Mouse (Mus musculus) WW6 (cell line): ENCODE results near the gene Naaa.

Experiments used
- DNase-seq: peaks from one replicate; pipeline ENCODE4 v3.0.0-alpha.2; 2013; ENCODE audit warnings: low read depth, low spot score

The Naaa gene

DNA sequence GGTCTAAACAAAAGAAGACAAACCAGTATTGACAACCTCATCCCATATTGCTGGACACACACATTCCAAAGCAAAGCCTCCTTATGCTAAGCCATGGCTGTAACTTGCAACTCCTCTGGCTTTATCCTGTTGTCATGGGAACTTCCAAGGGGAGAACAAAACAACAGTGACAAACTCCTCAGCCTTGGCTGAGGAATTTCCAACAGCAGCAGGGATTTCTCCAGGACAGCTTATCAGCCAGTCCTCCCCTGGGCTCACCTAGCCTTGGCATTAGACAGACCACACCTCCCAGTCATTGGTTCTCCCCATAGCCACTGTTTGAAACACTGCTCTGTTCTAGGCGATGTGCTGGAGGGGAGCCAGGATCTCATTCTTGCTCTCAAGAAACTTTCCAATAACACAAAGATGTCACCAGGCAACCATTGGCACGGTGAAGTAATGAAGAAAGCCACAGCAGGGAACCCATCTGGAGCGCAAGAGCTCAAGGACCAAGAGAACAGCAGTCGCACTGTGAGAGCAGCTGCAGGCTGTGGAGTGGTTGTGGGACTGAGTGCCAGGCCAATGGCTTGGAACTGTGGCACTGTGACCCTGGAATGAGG, 14.1 kb downstream of the Naaa start:
- no peak for DNase-seq

DNA sequence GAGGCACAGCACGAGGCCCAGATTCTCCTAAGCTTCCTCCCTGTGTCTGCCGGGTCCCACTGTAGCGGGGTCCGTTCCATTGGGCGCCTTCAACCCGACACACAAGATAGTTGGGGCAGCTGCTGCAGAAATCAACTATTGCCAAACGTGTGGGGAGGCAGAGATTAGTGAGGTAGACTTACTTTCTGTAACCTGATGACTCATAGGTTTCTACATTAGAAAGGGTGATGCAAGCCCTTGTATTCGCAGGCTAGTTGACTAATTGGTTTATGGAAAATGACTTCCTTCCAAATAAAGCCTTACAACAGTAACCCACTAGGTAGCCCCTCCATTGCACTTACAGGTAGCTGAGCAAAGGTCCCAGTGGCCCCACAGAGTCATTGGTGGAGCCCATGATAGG, 15.3 kb downstream of the Naaa start:
- DNase-seq, result no peak

DNA sequence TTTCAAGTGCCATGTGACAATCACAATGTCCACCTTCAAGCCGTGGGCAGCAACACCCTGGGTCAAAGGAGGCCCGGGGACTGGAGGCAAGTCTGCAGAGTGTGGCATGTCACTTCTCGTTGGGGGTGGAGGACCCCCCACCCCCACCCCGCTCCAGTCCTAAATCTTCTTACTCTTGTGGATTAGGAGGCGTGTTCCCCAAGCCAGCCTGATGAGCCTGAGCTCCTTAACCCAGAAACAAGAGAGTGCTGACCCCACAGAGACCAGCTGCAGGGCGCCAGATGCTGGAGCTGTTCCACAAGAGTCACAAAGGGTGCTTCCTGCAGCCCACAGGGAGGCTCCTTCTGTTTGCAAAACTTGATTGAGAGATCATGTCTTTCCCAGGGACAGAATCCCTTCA, 21.8 kb downstream of the Naaa start, which contains the start of gene Ppef2:
TSS of gene Ppef2 (minus strand) at position 61 of the 400 bp plus-strand sequence.
- no peak for DNase-seq

DNA sequence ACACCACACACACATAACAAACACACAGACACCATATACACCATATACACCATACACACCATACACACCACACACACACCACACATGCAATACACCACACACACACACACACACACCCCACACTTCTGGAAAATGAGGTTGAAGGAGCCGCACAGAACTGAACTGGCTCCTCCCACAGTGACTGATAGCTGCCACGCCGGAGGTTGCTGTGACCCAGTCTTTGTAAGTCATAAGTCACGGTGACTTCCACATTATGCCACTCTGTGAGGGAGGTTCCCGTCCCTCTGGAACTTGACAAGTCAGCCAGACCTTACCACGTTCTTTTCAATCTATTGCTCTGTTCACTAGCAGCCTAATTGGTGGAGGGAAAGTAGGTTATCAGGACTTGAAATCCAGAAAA, 23.5 kb downstream of the Naaa start:
- no peak for DNase-seq

DNA sequence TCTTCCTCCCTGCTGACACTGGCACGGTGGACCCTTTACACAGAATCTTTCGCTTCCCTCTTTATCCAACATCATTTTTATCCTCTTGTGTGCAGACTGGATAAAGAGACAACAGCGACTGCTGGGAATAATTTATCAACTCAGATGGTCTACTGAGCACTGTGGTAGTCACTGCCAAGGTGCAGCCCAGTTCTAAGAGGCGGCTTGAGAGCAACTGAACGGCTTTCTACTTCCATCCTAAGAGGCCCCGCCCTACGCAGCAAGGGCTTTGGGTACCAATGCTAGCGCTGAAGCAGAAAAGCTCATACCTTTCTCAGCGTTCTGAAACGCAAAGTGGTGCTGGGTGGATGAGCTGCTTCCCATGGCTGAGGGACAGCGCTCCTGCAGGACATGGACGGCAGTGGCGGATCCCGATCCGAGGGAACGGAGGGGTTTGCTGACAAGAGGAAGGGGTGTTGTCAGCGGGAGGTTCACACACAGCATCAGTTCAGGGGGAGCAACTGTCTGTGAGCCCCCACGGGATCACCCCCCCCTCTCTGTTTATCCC, 25.1 kb downstream of the Naaa start:
- no peak for DNase-seq

DNA sequence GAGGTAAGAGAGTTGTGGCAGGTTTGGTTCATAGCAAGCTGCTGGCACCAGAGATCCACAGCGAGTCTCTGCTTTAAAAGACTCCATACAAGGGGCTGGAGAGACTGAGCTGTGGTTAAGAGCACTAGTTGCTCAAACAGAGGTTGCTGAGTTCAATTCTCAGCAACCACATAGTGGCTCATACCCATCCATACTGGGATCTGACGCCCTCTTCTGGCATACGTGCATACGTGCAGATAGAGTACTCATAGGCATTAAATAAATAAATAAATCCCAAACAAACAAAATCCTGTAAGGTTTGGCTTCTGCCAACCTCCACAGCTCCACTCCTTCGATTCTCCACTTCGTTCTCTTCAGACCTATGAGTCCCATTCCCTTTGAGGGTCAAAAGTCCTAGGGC, 25.9 kb downstream of the Naaa start:
- DNase-seq, result no peak

DNA sequence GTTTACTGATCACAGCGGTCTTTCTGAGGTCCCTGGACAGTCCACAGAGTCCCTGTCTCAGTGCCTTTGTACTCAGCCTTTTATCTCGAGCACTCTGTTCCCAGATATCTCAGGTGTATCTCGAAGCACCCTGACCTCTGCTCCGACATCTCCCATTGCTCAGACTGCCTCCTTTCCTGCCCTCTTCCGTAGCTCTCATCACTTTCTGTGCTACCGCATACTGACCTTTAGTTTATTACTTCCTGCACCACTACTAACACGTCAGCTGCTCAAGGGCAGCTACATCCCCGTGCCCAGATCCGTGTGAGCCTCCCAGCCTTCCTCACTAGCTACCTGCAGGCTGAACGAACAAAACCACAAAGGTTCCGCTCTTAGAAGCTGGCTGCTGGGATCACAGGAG, 29.4 kb downstream of the Naaa start:
- no peak for DNase-seq

DNA sequence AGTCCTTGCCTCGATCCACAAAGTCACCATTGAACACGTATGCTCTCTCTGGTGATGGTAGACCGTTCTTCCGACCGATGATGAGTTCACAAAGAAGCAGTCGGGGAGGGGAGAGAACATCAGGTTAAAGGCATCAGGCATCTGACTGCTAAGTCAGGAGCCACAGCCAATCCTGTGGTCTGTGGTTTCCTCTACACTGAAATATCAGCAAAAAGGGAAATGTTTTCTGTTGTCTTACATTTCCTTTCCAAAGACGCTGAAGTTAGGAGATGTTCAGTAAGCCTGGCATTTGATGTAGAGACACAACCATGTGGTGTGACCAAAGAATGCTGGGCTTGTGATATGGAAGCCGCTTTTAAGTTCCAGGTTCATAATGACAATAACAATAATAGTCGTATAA, 32.5 kb downstream of the Naaa start:
- DNase-seq, result no peak

DNA sequence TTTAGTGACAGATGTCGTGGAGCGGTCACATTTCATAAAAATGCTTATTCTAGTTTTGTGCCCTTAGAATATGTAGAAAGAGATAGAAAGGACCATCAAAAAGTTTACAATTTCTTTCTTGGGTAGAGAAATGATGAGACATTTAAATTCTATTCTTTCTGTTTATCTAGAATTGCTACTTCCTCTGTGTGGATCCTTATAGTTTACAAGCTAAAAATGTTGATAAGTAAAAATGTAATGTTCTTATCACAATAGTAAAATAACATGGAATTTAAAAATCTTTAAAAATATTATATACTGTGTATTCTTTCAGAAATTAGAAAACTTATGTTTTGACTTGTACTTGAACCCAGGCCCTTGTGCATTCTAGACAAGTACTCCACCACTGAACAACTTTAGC, 33.1 kb downstream of the Naaa start:
- no peak for DNase-seq

DNA sequence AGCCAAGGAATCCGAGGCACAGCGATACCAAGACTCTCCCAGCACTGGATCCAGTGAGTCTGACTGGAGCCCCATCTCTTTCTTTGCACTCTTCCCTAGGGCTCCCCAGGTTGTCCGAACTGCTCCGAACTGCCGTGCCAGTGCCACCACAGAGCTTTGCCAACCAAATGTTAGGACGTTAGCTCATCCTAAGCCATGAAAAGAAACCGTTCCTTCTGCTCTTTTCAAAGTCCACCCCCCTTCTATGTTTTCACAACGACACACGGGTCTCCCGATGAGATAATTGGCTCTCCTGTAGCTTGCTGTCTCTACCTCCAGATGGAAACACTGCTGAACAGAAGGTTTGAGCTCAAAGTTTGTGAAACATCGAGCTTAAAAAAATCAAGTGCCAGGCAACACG, 37.2 kb downstream of the Naaa start:
- DNase-seq, result no peak

DNA sequence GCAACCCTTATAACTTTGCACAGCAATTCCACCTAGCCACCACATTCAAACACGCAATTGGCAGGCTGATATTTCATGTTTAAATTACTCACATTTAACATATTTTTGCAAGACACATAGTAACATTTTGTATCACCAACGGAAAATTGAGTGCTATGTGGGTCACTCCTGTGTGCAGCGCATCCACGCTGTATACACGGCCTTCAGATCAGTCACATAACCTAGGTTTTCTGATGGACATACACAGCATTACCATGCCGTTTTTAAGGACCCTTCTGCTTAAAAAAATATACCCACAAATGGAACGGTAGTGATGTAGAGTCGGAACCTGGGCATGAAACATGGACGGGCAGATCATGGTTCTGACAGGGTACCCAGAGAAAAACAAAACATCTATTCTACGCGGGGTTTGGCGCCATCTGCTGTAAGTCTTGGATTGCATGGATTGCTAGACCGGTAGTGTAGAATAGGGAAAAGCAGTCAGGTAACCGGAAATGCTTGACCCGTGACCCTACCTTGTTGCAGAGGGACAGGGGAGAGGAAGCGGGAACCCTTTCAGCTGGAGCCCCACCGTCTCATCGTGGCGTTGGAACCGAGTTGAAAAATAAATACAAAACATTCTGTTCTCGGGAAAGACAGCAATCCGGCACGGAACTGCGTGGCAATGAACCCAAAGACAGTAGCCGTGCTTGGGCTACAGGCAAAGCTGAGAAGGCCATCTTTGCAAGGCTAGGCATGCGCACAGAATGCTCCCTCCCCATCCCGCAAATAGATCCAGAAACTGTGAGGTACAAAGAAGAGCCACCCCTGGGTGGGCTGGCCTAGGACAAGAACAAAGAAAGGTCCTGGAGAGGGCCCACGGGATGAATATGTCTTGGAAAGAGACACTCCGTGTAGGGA, 38.4 kb downstream of the Naaa start:
- DNase-seq, result no peak

DNA sequence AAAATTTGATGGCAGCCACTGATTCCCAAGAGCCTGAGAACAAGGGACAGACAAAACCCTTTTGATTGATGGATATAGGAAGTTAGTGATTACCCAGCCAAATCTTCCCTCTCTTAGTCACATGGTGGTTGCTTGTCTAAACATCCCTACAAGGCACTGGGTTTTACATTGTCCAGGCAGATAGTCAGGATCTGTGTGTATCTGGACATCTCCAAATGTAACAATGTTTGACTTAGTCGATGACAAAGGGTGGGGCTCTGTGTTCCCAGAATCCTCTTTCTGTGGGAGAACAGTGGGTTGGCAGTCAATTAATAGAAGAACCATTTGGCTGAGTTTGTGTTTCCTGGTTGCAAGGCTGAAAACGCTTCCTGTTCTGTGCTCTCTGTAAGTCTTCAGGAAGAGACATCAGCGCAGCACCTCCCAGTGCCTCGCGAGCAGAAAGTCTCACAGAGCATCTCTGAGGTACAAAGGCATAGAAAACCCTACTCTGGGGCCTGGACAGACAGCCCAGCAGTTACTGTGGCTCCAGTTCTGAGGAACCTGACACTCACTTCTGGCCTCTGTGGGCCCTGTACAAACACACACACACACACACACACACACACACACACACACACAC, 42.9 kb downstream of the Naaa start:
- no peak for DNase-seq

DNA sequence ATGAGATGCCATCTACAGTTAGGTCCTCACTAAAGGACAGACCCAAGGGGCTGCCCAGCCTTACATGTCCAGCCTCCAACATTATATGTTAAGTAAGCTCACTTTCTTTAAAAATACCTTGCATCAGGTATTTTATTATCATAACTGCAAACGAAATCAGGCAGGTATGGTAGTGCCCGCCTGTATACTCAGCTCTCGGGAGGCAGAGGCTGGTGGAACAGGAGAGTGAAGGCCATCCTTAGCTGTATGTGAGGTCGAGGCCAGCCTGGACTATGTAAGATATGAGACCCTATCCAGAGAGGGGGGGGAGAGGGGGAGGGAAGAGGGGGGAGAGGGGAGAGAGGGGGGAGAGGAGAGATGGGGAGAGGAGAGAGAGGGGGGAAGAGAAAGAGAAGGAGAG, 44.6 kb downstream of the Naaa start:
- no peak for DNase-seq

DNA sequence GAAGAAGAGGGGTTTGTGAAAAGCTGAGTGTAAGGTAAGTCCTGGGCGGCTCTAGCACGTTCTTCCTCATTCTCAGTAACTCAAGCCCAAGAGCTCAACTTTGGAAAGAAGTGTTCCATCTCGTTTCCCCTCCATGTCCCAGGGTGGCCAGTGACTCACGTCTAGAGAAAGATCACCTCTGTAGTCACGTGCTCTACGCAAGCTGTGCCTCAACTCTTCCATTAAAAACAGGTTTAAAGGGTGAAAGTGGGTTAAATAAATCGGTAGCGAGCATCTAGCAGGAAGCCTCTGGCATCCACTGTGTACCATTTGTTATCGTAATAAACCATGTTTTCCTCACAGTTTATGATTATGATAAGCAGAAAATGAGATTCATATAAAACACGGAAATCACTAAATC, 46.1 kb downstream of the Naaa start:
- no peak for DNase-seq

DNA sequence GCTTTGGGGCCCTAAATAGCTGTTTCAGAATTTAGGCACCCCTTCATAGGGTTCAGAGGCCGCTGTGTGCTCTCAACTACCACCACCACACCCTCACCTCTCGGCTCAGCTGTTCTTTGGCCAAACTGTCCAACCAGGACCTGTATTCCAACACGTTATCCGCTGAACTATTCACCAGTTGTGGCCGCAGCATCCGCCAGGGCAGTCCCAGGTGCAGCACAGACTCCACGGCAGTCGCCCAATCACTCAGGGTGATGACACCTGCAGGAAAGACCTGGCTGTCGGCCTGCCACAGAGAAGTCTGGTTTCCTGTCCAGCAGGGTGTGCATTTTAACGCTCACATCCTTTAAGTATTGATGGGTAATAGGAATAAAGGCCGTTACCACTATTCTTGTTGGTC, 47.7 kb downstream of the Naaa start:
- no peak for DNase-seq

DNA sequence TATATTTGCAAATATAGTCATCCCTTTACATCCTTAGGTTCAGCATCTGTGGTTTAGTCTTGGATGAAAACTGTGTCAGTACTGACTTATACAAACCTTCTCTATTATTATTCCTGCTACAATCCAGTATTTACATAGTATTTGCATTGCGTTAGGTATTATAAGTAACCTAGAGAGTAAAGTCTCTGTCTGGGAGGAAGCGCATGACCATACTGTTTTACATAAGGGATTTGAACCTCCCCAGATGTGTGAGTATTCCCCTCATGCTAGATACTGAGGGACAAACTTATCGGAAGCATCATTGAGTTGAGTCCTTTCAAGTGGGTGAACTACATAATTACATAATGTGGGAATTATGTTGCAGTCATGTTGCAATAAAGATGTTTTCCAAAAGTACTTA, 48.5 kb downstream of the Naaa start:
- DNase-seq, result no peak

DNA sequence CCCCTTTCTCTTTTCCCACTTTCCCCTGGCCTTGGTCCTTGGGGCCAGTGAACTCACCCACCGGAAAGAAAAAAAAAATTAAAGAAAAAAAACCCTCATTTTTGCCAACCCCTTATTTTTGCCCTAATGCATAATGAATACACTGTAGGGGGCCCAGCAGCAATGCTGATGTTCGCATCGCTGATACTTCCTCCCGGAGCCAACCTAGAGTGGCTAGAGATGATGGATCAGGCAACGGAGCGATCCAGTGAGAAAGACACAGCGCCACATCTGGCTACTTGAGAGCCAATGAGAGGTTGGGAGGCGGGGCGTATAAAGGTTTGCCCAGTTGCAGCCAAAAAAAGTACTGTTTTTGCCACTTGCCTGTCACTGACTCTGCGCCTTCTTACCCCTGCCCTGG, 49.2 kb downstream of the Naaa start:
- no peak for DNase-seq

DNA sequence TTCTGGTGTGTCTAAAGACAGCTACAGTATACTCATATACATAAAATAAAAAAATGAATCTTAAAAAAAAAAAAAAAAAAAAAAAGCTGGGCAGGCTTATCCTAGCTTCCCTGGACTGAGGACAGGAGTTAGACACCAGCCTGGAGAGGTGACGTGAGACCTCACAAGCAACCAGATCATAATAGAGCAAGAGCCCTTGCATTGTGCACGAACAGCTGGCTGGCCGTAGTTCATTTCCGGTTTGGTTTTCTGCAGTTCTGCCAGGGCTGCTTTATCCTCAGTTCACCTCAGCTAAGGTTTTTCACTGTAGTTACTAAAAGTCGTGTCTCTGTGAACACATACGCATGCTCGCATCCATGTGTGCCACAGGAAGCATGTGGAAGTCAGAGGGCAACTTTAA, 50.2 kb downstream of the Naaa start:
- no peak for DNase-seq

DNA sequence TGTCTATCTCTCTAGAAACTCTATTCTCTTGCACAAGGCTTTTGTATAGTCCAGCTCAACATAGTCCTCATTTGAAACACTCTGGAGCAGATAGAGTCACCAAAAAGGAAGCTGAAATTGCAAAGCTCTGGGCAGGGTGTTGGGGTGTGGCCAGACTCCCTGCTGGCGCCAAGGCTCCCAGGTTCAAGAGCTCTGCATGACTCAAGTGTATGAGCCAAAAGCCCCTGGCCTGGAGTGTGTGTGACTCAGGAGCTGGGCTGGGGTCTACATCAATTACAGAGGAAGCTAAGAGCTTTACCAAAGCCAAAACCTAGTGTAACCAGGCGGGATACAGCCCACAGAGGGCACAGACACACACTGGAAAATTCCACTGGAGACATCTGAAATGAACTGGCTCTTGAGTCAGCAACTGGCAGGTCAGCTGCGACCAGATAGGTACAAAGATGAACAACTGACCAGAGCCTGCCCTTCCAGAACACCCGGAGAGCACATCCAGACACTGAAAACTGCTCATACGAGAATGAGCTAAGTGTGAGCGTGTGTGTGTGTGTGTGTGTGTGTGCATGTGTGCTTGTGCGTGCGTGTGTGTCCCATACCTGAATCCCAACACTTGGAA, 57.6 kb downstream of the Naaa start:
- DNase-seq, result no peak

DNA sequence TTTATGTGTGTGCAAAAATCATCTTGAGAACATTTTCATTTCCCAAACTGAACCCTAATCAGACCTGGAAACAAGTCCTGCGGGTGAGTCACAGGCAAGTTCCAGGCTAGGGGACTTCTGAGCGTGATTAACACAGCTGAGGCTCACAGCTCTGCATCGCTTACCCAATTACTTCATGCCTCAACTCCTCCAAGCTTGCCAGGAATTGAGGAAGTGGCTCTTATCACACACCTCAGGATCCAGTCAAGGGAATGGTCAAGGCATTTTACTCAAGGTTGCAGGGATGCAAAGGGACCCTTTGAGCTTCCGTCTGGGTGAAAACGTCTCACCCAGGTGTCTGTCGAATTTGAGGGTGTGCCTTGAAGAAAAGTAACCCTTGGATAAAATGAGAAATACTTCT, 58.1 kb downstream of the Naaa start:
- DNase-seq, result no peak

DNA sequence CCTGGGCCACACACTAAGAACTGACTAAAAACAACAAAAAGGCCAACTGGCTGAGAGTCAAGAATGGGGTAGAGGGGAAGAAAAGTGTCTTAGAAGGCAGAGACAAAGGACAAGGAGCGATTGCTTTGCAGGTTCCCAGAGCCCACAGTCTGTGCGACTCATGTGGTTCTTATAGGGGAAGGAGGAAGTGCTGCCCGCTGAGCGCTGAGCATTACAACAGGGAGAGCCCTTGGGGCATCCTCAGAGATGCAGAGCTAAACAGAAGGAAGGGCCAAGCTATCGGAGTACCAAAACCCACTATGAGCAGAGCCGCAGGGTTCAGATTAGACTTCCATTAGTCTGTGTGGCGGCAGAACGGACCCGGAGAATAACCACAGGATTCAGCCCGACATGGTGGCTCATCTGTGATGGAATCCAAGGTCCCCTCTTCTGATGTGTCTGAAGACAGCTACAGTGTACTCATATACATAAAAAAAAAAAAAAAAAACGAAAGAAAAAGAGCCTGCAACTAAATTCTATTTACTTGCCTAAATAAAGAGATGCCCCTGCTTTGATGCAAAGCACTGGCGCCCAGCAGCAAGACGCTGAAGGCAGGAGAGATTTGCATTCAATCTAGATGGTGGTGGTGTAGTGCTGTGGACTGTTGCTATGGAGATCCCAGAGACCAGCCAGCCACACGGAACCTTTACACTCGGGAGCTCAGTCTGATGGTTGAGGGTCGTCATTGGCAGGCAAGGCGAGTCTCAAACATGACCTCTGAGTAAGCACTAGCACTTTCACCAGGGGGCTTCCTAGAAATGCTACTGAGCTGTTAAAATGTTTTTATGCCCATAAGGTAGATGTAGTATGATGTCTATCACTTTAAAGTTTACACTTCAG, 58.8 kb downstream of the Naaa start:
- DNase-seq, result no peak
